Mouse (Mus musculus) monocyte, adult 59 days (primary cell): ENCODE measurements around the gene 1110059E24Rik. TPM values are rescaled to one million over a fixed set of nuclear protein-coding genes. Genes with fewer than 3 reads are reported as not detected.

Experiments used
- total RNA-seq, 2 experiments: library from RNA; stranded (reverse); gene quantifications; one replicate each; pipeline ENCODE4 v1.2.4; 2023

The 1110059E24Rik gene
- 10 to 100 TPM; 20.9 to 24.1 TPM for total RNA-seq

GRCm38 (mm10) chr19:21652285-21653171, at the start of gene 1110059E24Rik:
1110059E24Rik (minus strand) TSS chr19:21652976.

DNA sequence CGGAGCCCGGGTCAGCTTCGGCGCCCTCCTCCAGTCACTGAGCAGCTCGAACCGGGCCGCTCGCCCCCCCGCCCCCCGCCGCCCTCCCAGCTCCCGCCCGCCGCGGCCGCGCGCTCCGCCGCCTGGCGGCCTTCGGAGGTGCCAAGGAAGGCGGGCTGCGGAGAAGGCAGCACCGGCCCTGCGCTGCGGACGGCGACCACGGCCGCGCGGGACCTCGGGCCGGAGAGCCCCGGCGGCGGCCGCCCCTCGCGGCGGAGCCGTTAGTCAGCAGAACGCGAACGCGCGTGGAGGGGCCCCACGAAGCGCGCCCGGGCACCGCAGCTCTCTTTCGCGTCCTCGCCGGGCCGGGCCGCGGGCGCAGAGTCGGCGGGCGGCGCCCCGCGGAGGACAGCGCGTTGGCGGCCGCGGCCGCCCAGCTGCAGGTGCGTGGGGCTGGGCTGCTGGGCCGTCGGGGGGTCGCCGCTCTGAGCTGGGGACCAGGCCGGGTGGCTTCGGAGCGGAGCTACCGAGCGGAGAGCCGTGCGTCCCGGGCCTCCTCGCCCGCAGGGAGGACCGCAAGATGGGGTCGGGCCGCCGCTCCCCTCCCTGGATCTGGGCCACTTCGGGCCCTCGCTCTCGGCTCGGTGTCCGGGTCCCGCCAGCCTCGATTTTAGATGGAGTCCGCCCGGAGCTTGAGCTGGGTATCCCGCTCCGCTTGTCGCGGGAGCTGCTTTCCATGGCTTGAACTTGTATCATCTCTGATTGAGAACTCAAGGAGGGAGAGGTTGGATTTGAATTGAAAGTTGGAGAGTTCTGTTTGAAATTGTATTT, 601 bp upstream of the 1110059E24Rik start, which contains the start of gene Abhd17b:
Gene Abhd17b (plus strand): TSS at position 14 of the 810 bp plus-strand sequence.

Other genes starting within 250 kb of the 1110059E24Rik start
- gene Gda, start 179.5 kb downstream of the 1110059E24Rik start, total RNA-seq, result 100 to 1,000 TPM; 101 to 170 TPM
- gene Abhd17b, start 209 bp upstream of the 1110059E24Rik start, total RNA-seq, result 10 to 100 TPM; 25.5 to 25.7 TPM
- 10 to 100 TPM; 11.6 to 12.3 TPM for gene Cemip2, start 125.4 kb upstream of the 1110059E24Rik start, total RNA-seq